Mouse (Mus musculus) right cerebral cortex, adult 2 months (tissue): Measurements from ENCODE around the gene Kazn.

Source experiments
- DNase-seq, 2 experiments: peaks; one replicate each; pipeline ENCODE4 v3.0.0; 2021 to 2022; ENCODE audit warnings: low spot score in 2 of 2

Kazn gene

DNA sequence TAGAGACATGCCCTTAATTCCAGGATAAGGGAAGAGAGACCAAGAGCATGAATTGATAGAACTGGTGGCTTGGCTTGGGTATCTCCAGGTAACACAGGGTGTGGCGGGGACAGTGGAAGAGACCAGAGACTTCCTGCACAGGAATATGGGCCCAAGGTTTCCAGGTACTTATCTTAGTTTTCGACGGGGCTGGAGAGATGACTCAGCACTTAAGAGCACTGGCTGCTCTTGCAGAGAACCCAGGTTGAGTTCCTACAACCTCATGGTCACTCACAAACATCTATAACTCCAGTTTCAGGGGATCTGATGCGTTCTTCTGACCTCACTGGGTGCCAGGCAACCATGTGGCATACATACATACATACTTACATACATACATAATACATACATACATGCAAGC lies 3.0 kb upstream of the Kazn start:
- no peak for DNase-seq

DNA sequence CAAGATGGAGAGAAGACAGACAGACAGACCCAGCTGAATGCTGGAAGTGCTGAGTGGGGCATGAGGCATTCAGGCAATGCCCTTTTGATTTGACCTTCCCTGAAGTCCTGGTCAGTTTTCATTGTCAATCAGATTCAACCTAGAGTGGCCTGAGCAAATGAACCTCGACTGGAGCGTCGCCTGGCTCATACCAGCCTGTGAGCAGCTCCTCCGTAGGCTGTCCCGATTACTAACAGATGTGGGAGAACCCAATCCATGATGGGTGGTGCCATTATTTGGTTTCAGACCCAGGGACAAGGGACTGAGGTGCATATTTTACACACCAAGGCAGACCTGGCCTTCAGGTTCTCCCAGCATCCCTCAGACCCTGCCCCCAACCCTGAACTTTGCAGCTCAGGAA lies 1.7 kb upstream of the Kazn start:
- no peak for DNase-seq

DNA sequence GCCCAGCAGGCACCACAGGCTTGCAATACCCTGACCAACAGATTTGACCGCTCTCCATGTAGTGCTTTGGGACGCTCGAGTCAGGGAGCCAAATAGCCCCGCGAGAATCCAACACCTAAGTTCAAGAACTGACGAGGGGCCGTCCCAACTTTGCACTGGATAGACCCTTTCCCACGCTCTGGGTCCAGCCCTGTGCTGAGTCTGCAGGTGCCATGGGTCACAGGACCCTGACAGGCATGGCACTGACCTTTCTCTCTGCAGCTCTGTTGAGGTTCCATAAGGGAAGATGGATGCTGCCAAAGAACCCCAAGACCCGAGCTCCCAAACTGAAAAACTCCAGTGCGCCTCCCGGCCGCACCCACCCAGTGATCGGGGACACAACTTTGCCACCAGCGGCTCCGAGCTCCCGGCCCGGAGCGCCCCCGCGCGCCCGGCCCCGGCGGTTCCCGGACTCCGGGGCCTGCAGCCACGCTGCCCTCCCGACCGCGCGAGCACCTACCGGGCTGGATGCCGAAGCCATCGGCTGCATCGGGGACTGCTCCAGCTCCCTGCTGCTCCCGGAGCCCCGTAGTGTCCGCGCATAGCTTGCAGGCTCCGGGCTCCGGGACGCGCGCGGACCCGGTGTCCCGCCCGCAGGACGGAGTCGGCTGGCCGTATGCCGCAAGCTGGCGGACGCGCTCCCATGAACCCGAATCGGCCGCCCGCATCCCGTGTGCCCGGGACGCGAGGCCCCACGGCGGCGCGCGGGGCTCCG lies 538 bp downstream of the Kazn start:
- DNase-seq = peak; percentile 23 to 46

DNA sequence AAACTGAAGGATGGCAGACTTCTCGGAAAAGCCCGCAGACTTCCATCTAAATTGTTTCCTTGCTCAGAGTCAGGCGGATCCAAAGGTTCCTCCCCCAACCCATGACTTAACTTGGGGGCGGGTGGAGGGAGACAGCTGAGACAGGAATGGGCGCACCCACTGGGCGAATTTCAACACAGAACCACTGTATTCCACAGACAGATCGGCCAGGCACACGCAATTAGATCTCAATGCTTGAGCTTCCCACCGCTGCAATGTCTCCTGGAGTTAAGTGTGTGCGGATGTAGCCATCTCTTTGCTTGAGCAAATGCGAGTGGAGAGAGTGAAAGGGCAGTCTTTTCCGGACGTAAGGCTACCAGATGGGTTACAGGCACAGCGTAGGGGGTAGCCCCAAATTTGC lies 1.2 kb downstream of the Kazn start:
- peak; percentile 19 to 23 for DNase-seq

DNA sequence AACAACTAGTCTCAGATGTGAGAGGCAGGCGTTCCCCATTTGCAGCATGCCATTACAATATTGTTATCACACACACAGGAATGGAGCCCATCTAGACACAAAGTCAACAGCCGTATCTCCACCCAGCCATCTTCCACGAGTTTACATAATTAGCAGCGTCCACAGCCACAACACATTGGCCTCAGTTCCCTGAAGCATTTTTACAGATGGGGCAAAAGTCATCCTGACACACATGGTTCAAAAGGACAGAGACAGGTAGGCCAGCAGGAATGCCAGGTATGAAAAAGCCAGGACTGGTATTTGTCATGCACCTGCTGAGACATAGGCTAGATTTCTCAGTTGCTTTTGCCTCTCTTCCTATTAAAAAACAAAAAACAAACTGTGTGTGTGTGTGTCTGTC lies 2.5 kb downstream of the Kazn start:
- DNase-seq = no peak

DNA sequence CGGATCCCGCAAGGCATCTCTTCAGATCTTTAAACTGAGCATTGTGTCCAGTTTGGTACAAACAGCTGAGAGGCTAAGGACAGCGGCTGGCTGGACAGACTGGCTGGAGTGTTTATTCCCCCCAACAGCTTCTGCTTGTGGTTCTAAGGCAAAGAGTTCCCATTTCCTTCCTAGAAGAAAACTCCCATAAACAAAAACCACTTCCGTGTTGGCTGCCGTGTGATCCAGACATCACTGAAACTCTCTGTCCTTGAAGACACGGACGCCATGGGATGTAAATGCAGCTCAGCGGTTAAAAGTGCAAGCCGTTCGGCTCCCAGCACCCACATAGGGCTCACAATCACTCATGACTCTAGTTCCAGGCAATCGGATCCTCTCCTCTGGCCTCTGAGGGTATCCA lies 3.8 kb downstream of the Kazn start:
- no peak for DNase-seq

DNA sequence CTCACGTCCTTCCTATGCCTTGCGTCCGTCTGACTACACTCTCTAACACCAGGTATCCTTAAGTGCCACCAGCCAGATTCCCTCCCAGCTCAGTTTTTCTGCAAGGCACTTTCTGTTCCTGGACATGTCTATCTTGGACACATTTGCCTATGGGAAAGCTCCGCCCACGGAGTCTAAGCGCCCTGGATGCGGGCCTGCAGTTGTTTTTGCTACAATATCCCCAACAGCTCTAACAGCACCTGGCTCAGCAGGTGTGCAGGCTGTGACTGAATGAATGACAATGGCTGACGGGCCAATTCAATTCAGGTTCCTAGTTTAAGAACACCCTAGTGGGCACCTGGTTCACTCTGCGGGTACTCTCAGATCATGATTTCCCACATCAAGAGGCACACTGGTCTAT lies 4.4 kb downstream of the Kazn start:
- DNase-seq = no peak

DNA sequence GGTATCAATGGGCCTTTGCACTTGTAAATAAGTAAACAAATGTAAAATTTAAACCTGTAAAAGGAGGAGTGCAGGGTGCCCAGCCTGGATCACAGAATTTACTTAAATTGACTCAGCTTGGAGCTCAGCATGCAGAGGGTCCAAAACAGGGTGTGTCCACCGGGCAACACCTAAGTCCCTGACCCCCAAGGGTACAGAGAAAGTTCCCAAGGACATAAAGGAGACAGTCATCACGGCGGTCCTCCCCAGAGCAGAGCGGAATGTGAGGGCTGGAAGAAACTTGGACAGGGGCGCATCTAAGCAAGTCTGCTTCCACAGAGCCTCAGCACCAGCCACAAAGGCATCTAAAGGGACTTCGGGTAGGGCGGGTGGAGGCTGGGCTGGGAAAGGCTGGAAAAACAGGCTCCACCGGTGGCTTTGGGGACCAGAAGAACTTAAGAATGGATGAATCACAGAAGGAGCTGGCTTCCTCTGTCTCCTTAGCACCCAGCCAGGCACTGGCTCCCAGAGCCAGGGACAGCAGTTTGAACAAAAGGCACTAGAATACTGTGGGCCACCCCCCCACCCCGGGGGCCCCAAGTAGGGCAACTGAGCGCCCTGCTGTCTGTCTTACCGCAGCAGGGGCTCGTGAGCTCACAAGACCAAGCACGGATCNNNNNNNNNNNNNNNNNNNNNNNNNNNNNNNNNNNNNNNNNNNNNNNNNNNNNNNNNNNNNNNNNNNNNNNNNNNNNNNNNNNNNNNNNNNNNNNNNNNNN lies 10.2 kb downstream of the Kazn start:
- DNase-seq = no peak

DNA sequence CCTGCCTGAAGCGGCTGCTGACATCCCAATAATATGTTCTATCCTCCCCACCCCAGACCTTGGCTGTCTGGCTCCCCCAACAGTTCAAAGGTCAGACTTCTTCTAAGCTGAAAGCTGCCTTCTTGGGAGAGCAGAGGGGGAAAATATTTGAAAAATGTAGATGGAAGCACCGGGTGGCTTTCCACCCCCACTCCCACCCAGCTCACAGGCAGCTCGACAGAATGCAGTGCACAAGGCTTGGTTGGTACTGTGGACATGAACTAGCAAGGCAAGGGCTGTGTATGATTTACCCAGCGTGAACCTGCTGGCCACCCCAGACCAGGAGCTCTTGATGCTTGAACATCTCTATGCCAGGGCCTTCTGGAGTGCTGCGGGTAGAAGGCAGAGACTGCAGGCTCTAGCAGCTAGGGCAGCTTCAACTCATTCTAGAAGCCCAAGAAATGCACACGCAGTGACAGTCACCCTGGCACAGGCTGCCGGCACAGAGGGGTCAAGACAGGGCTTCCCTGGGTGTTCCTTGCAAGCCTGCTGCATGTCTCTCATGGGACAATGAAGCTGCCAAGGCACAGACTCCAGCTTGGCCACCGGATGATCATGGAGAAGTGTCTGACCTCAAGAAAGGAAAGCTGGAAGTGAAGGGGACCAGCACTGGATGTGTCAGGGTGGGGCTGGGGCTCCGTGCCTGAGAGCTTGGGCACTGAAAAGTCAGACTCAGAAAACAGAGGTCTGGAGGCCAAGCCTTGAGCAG lies 15.1 kb downstream of the Kazn start:
- no peak for DNase-seq

DNA sequence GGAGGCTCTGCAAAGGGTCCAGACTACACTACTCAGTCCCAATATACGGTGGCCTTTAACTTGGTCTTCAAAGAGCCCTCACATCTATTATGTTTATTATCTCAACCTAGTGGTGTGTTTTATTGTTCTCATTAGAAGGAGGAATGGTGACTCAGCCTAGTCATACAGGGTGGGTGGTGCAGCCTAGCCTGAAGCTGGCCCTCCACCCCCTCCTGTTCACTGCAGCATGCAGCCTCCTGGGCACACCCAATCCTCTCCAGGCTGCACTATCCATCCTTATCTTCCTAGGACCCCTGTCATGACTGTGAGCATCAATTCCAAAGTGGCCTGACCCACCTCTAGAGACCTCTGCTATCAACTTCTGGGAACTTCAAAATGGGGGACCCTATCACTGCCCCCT lies 16.8 kb downstream of the Kazn start:
- DNase-seq = no peak

DNA sequence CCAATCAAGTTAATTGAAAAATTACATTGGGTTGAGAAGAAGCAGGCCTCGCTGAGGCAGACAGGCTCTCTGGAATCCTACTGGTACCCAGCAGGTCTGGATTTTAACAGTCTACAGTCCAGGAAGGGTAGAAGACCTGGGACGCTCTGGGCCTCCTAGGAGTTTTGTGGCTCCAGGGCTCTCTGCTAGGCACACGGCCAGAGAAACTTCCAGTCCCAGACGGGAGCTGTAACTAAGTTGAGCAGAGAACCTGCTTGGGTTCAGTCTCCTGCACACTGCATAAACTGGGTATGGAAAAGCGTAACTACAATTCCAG lies 17.5 kb downstream of the Kazn start:
- no peak for DNase-seq

DNA sequence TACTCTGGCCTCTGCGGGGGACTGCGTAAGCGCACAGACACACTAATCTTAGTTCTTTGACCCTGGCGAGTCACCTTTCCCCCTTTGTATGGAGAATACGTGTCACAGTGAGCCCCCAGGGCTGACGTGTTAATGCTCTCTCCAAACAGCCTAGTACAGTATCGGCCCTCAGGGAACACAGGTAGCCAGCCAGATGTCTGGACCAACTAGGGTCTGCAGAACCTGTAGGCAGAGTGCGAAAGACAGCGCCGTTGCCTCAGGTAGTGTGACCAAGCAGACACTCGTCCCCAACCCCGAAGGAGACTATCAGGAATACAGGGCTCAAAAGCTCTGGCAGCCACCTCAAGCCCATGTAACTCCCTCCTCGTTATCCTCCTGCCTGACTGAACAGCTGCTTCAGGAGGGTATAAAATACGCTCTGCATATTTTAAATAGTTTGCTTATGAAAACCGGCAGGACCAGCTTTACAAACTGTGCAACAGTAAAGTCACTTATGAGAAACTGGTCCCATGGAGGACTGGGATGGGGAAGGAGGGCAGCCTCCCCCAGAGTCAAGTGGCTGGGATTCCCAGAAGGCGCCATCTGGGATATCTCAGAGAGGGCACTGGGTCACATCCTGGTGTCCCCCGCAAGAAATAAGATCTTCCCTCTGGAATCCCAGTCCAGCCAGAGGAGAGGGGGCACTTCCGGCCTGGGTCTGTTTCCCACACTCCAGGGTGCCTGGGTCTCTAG lies 18.0 kb downstream of the Kazn start:
- no peak for DNase-seq

DNA sequence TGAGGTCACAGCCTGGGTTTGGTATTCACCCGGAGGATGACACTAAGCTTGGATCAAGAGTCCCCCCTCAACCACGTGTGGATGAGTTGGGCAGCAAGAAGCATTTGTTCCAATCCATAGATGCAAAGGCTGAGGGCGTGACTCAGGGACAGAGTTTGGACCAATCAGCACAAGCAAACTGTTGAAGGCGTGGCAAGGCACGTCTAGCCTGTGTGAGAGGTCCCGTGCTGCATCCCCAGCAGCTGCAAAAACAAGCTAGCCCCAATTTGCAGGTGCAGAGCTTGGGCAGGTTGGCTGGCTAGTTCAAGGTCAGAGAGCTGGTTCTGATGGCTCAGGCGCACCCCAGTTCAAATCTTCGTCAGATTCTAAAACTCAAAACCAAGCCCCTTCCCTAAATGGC lies 20.2 kb downstream of the Kazn start:
- no peak for DNase-seq

DNA sequence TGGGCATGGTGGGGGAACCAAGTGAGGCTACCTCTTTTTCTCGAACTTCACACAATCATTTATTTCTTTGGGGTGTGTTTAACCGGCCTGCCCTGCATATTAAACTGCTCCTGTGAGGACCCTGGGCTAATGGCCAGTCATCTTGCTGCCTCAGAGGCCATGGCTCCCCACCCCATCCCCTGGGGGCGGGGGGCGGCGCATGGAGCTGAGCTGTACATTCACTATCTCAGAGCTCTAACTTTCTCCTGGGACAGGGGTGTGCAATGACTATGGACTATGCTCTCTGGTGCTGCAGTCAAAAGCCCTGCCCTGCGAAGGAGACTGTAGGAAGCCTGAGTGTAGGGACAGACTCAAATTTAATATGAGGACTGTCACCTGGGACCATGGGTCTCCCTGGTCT lies 22.2 kb downstream of the Kazn start:
- DNase-seq = no peak

DNA sequence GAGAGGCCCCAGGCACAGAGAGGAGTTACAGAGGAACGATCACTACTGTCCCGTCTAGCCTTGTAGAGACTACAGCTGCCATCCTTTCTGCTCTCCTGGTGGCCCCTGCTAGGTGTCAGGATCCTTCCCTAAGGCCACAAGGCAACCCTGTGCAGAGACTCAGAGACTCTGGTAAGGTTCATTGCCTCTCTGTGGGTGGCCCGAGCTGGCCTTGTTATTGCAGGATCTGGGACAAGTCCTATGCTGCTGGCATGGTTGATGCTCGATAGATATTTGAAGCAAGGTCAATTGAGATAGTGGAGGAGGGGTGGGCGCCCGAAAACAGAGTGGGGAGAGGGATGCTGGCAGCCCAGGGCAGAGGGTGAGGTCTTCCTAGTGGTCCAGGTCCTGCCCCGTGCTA lies 23.4 kb downstream of the Kazn start:
- no peak for DNase-seq

DNA sequence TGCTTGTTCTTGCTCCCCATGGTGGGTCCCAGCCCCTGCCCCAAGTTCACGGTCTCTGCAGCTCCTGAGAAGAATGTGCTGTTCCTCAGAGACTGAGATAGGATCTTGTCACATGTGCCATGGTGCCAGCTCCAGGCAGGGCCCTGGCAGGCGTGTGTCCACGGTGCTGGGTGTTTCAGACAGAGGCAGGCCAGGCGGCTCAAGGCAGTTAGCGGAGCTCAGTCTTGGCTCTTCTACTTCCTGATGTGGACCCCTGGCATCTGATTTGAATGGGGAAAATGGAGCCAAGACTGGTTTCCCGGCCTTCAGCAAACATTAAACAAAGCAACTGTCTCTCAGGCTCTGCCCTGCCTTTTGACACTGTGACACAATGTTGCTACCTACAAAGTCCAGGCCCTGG lies 24.7 kb downstream of the Kazn start:
- no peak for DNase-seq

DNA sequence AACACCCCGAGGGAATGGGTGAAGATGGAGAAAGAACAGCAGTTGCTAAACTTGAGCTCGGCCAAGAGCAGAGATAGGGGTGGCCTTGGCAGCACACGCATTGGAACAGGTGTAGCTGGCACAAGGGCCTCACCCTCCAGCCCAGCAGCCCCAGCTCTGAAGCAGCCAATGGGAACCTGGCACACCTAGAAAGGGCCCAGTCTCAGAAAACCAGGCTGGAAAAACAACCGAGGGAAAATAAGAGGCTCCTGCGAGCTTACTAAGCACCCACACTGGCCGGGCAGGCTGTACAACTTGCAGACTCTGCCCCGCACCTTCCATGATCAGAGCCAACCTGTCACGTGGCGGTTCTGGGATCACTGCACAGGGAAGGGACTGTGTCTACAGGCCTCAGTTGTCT lies 26.8 kb downstream of the Kazn start:
- DNase-seq = no peak

DNA sequence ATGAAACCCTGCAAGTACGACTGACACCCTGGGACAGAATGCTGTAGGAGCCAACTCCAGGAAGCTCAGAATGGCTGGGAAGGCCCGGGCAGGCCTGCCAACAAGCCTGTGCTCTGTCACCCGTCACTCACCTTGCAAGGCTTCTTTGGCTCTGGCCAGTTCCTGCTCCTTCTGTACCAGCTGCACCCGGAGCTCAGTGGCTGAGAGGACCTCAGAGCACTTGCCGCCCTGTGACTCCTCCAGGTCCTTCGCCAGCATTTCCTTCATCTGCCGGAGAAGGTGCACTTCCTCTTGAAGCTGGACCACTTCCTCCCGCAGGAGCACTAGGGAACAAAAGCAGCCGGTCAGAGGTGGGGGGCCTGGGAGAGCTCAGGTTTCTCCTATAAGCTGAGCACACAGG lies 29.3 kb downstream of the Kazn start:
- no peak for DNase-seq

DNA sequence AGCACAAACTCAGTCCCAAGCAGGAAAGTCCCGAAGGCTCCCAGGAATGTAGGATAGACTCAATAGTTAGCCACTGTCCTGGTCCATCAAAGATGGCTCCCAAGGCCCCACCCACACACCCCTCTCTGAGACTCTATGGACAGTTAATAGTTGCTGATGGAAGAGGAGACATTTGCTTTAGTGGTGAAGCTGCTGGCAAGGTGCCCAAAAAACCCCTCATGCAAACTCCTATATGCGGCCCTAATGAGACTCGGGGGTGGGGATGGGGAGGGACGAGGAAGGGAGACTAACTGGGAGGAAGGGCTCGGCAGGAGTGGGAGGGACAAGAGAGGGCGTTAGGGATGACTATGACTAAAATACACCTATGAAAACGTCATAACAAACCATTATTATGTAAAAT lies 29.7 kb downstream of the Kazn start:
- DNase-seq = no peak

DNA sequence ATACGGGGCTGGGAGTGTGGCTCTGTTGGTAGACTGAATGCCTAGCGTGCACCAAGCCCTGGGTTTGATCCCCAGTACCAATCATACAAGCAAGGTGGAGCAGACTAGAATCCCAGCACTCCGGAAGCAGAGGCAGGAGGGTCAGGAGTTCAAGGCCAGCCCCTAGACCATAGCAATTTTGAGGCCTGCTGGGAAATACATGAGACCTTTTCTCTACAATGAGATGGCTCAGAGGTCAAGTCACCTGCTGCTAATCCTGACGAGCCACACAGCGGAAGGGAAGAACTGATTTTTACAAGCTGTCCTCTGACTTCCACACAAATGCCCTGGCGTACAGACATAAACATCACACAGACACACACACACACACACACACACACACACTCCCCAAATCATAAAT lies 33.5 kb downstream of the Kazn start:
- DNase-seq = no peak

DNA sequence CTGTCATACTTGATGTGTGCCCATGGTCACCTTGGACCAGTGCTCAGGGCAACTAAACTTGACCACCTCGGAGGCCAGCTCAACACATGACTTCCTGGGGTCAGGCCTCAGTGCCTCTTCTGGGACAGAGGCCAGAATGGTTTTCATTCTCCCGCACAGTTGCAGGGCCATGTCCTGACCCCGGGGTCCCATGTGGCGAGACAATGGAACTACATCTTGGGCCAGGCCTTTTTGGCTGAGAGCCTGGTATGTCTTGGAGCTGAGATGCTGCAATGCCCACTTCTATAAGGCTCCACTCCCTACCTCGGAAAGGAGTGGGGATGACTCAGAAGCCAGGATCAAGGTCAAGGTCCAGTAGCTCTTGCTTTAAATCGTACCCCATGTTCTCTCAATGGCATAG lies 42.6 kb downstream of the Kazn start:
- DNase-seq = no peak

DNA sequence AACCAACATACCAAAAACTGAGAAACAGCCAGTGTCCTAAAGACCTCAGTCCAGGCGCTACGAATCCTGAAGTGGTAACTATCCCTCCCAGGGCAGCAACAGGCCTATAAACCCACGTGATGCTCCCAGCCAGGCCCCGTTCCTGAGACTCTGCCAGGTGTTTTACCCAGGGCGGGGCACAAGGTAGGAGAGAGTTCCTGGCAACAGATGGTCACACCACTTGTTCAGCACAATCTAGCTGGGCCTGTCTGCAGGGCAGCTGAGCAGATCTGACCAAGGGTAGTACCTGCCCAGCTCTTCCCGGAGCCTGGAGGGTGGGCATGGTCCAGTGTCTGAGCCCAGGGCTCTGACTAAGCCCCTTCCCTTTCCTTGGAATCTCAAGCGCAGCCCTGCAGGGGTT lies 45.4 kb downstream of the Kazn start:
- no peak for DNase-seq
